Mouse (Mus musculus) C2C12 (cell line): ENCODE measurements around the gene Ptov1.

Experiments used
- CEBPB ChIP-seq: IDR thresholded peaks from one replicate; pipeline ENCODE4 v1.6.1; 2011; ENCODE audit warnings: low read depth, mild to moderate bottlenecking, control low read depth, moderate library complexity
- CTCF ChIP-seq: IDR thresholded peaks from one replicate; pipeline ENCODE4 v1.5.1; 2011; ENCODE audit not compliant: control insufficient read depth, insufficient read depth, insufficient read length
- FOSL1 ChIP-seq: IDR thresholded peaks from one replicate; pipeline ENCODE4 v1.8.0; 2011; ENCODE audit warnings: mild to moderate bottlenecking, low read length; ENCODE audit not compliant: poor library complexity, insufficient read depth, severe bottlenecking
- MAX ChIP-seq: IDR thresholded peaks from one replicate; pipeline ENCODE4 v1.6.1; 2011; ENCODE audit warnings: mild to moderate bottlenecking, control low read depth
- MYOD1 ChIP-seq: IDR thresholded peaks from one replicate; pipeline ENCODE4 v1.6.1; 2011; ENCODE audit warnings: low read depth; ENCODE audit not compliant: control insufficient read depth, insufficient read length
- MYOG ChIP-seq: IDR thresholded peaks from one replicate; pipeline ENCODE4 v1.6.1; 2011; ENCODE audit not compliant: control insufficient read depth, insufficient read length; ENCODE audit errors: extremely low read depth
- USF1 ChIP-seq: IDR thresholded peaks from one replicate; pipeline ENCODE4 v1.6.1; 2011; ENCODE audit warnings: low read depth, mild to moderate bottlenecking, control low read depth, moderate library complexity

DNA sequence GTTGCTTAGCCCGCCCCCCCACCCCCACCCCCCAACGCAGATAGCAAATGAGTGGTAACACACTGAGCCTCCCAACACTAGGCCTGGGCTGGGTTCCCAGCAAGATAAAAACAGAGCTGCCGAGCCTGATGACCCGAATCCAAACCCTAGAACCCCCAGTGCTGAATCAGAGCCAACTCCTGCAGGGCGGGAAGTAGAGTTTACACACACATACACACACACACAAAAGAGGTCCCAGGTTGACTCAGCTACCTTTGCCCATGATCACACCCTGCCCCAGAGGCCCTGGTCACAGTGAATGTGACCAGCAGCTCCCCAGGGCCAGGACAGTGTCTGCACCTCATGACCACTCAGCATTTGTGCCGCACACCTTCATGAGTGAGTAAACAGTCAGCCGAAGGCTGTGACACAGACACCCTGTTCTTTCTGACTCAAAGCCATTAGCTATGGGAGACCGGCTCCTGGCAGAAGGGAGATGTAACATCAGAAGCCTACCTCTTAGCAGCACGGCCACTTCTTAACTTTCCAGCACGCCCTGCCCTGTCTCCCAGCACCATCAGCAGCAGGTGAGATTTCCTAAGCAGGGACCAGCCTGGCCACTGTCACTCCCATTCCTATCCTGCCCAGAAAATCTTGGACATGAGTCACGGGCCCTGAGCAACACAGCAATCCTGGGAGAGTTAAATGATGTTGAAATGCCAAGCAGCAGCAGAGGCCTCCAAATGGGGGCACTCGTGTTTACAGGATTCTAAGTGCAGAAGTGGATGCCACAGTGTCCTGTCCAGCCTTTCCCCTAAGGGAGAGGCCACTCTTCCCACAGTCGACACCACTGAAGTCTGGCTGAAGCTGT, 18.9 kb upstream of the Ptov1 start:
- TF ChIP-seq USF1: no peak
- TF ChIP-seq CTCF: no peak
- no peak for TF ChIP-seq MYOG
- no peak for TF ChIP-seq MYOD1
- no peak for TF ChIP-seq MAX
- TF ChIP-seq FOSL1: no peak
- no peak for TF ChIP-seq CEBPB
